Mouse (Mus musculus): Measurements from ENCODE around the gene Blvra. TPM values are rescaled to one million over a fixed set of nuclear protein-coding genes. Genes with fewer than 3 reads are reported as not detected.
A peak's percentile ranks its signal among the peaks of the same experiment; 100 is the strongest.
"Not testable (repeated sequence)": the region's sequence is repeated elsewhere in the genome, so short reads cannot be mapped to it uniquely, and the experiment has no call there.

The Blvra gene
- polyA plus RNA-seq, 1 experiment from 2014 or later = 44.3 TPM

- 9% methylated on average over 8 of the region's 9 CpGs for WGBS
- ATAC-seq (no peak), DNase-seq (ENCODE audit: low spot score) (no peak)
- H3K4me3 ChIP-seq (ENCODE audit: low read depth, low read length) = peak overlapping the region; percentile 78
- H3K36me3 ChIP-seq (ENCODE audit: insufficient read depth, low read length) = 0 out of 2 replicates have a peak, but pooled peaks cover 3% of the 10 kb centered on the region
- peak overlapping the region; percentile 52 for H3K9ac ChIP-seq (replicated peaks; ENCODE audit: low read depth)
- H3K9me3 ChIP-seq (ENCODE audit: low read length) = no peaks in the 10 kb centered on the region
- no peaks in the 10 kb centered on the region for H3K4me1 ChIP-seq (ENCODE audit: insufficient read depth, low read depth, low read length)
- no peaks in the 10 kb centered on the region for H3K27me3 ChIP-seq (replicated peaks; ENCODE audit: insufficient read depth, low read length)
- H3K27ac ChIP-seq (ENCODE audit: low read length) = 0 out of 2 replicates have a peak overlapping the region, but pooled peaks have one; percentile 21
- TF ChIP-seq CTCF (IDR thresholded peaks at IDR 0.05) (no peak), EP300 (IDR thresholded peaks at IDR 0.05) (no peak)
- peak overlapping the region; percentile 68 for H3K4me2 ChIP-seq (replicated peaks; ENCODE audit: low read depth, low read length)
These were observed 414 bp downstream of the Blvra start for GRCm38 (mm10) chr2:127070879-127071278.

GRCm38 (mm10) chr2:127074116-127074515 lies 3.7 kb downstream of the Blvra start:
- H3K4me1 ChIP-seq (ENCODE audit: insufficient read depth, low read depth, low read length) = no peaks in the 10 kb centered on the region
- 92% methylated on average over 2 of the region's 2 CpGs for WGBS
- no peak overlapping the region for H3K4me2 ChIP-seq (replicated peaks; ENCODE audit: low read depth, low read length)
- TF ChIP-seq CTCF (IDR thresholded peaks at IDR 0.05) = no peak
- TF ChIP-seq EP300 (IDR thresholded peaks at IDR 0.05) = no peak
- H3K27me3 ChIP-seq (replicated peaks; ENCODE audit: insufficient read depth, low read length) = no peaks in the 10 kb centered on the region
- no peaks in the 10 kb centered on the region for H3K36me3 ChIP-seq (ENCODE audit: insufficient read depth, low read length)
- no peak for DNase-seq (ENCODE audit: low spot score)
- no peak overlapping the region for H3K9ac ChIP-seq (replicated peaks; ENCODE audit: low read depth)
- H3K4me3 ChIP-seq (ENCODE audit: low read depth, low read length) = no peak overlapping the region
- H3K9me3 ChIP-seq (ENCODE audit: low read length) = no peaks in the 10 kb centered on the region
- ATAC-seq = no peak
- H3K27ac ChIP-seq (ENCODE audit: low read length) = no peak overlapping the region

GRCm38 (mm10) chr2:127077611-127078010 lies 7.1 kb downstream of the Blvra start:
- ATAC-seq (no peak), DNase-seq (ENCODE audit: low spot score) (no peak)
- Histone ChIP-seq H3K4me2 (replicated peaks; ENCODE audit: low read depth, low read length) (no peak overlapping the region), H3K4me3 (ENCODE audit: low read depth, low read length) (no peak overlapping the region), H3K4me1 (ENCODE audit: insufficient read depth, low read depth, low read length) (no peaks in the 10 kb centered on the region), H3K9me3 (ENCODE audit: low read length) (no peaks in the 10 kb centered on the region), H3K27me3 (replicated peaks; ENCODE audit: insufficient read depth, low read length) (no peaks in the 10 kb centered on the region), H3K9ac (replicated peaks; ENCODE audit: low read depth) (no peak overlapping the region), H3K27ac (ENCODE audit: low read length) (no peak overlapping the region), H3K36me3 (ENCODE audit: insufficient read depth, low read length) (no peaks in the 10 kb centered on the region)
- TF ChIP-seq CTCF (IDR thresholded peaks at IDR 0.05) (no peak), EP300 (IDR thresholded peaks at IDR 0.05) (no peak)
- 63% methylated on average over 9 of the region's 9 CpGs for WGBS

- WGBS = 35% methylated on average over 2 of the region's 2 CpGs
- not testable (repeated sequence) for ATAC-seq; H3K27ac ChIP-seq (ENCODE audit: low read length)
These were observed 8.6 kb downstream of the Blvra start for GRCm38 (mm10) chr2:127079066-127079465.

GRCm38 (mm10) chr2:127079881-127080590 lies 9.6 kb downstream of the Blvra start:
- ATAC-seq (no peak), DNase-seq (ENCODE audit: low spot score) (peak; percentile 23)
- Histone ChIP-seq H3K4me3 (ENCODE audit: low read depth, low read length) (no peak overlapping the region), H3K27ac (ENCODE audit: low read length) (no peak overlapping the region), H3K27me3 (replicated peaks; ENCODE audit: insufficient read depth, low read length) (no peaks in the 10 kb centered on the region), H3K9me3 (ENCODE audit: low read length) (no peaks in the 10 kb centered on the region), H3K4me1 (ENCODE audit: insufficient read depth, low read depth, low read length) (no peaks in the 10 kb centered on the region), H3K4me2 (replicated peaks; ENCODE audit: low read depth, low read length) (no peak overlapping the region), H3K36me3 (ENCODE audit: insufficient read depth, low read length) (no peaks in the 10 kb centered on the region), H3K9ac (replicated peaks; ENCODE audit: low read depth) (no peak overlapping the region)
- 83% methylated on average over 11 of the region's 11 CpGs for WGBS
- TF ChIP-seq CTCF (IDR thresholded peaks at IDR 0.05) (no peak), EP300 (IDR thresholded peaks at IDR 0.05) (no peak)

More at GRCm38 (mm10) chr2:127079066-127079465, 8.6 kb downstream of the Blvra start:
- H3K4me3 ChIP-seq (ENCODE audit: low read depth, low read length); H3K9me3 ChIP-seq (ENCODE audit: low read length); H3K4me1 ChIP-seq (ENCODE audit: insufficient read depth, low read depth, low read length); H3K9ac ChIP-seq (replicated peaks; ENCODE audit: low read depth); H3K27me3 ChIP-seq (replicated peaks; ENCODE audit: insufficient read depth, low read length); H3K36me3 ChIP-seq (ENCODE audit: insufficient read depth, low read length); H3K4me2 ChIP-seq (replicated peaks; ENCODE audit: low read depth, low read length): not testable (repeated sequence)
- DNase-seq (ENCODE audit: low spot score) = peak; percentile 16

- H3K4me2 ChIP-seq (replicated peaks; ENCODE audit: low read depth, low read length) = no peak overlapping the region
- no peaks in the 10 kb centered on the region for H3K36me3 ChIP-seq (ENCODE audit: insufficient read depth, low read length)
- H3K9me3 ChIP-seq (ENCODE audit: low read length) = no peaks in the 10 kb centered on the region
- ATAC-seq = no peak
- no peak overlapping the region for H3K4me3 ChIP-seq (ENCODE audit: low read depth, low read length)
- H3K4me1 ChIP-seq (ENCODE audit: insufficient read depth, low read depth, low read length) = no peaks in the 10 kb centered on the region
- TF ChIP-seq EP300 (IDR thresholded peaks at IDR 0.05) (no peak), CTCF (IDR thresholded peaks at IDR 0.05) (no peak)
- no peak overlapping the region for H3K27ac ChIP-seq (ENCODE audit: low read length)
- WGBS = 87% methylated on average over 11 of the region's 11 CpGs
- no peaks in the 10 kb centered on the region for H3K27me3 ChIP-seq (replicated peaks; ENCODE audit: insufficient read depth, low read length)
- no peak for DNase-seq (ENCODE audit: low spot score)
- H3K9ac ChIP-seq (replicated peaks; ENCODE audit: low read depth) = no peak overlapping the region
These were observed 10.2 kb downstream of the Blvra start for GRCm38 (mm10) chr2:127080591-127081218.
